Mouse (Mus musculus) cerebellum, adult 2 months (tissue): ENCODE measurements around the gene Heatr5b.

ENCODE experiments used
- CTCF ChIP-seq: fragments of 200-500 bp; IDR thresholded peaks from 2 replicates; pipeline ENCODE4 v1.5.1; 2011; ENCODE audit warnings: low read depth, mild to moderate bottlenecking, control low read depth, low read length, moderate library complexity, borderline replicate concordance; ENCODE audit not compliant: insufficient read depth
- POLR2A ChIP-seq: fragments of 200-500 bp; IDR thresholded peaks from 2 replicates; pipeline ENCODE4 v1.6.1; 2011; ENCODE audit warnings: low read length, control low read depth, borderline replicate concordance; ENCODE audit not compliant: insufficient read depth

DNA sequence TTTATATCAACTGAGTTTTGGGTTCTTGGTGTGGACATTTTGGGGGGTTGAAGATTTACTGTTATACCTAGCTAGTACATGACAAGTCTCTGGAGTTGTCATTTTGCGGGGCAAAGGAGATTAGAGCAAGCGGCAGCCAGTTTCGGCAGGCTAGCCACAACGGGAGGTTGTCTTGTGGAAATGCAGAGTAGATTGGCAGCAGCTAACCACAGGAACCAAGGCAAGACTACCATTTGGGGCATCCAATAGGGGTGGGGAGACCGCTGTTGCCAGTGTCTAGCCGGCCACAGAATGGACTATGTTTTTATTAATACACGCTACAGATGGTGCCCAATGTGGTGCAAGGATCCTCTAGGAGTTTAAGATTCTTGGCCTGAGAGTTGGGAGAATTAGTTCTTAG lies 126.7 kb downstream of the Heatr5b start:
- TF ChIP-seq POLR2A (no peak), CTCF (no peak)
